Mouse (Mus musculus) c-Kit-positive CD71-positive TER-119-negative erythroid progenitor cells, embryonic 14.5 days (primary cell): ENCODE measurements around the gene Hbs1l.

Source experiments
- DNase-seq: peaks from one replicate; pipeline ENCODE4 v3.0.0-alpha.2; 2013; ENCODE audit warnings: low read depth

Hbs1l gene

GRCm38 (mm10) chr10:21295759-21296621, at the start of gene Hbs1l:
Gene Hbs1l (plus strand): TSS chr10:21295979.
- peak; percentile 89 for DNase-seq

- no peak for DNase-seq
Measured at GRCm38 (mm10) chr10:21248556-21248955, 47.2 kb upstream of the Hbs1l start.

- no peak for DNase-seq
Measured at GRCm38 (mm10) chr10:21251881-21252534, 43.8 kb upstream of the Hbs1l start.

GRCm38 (mm10) chr10:21252800-21253199, 43.0 kb upstream of the Hbs1l start:
- no peak for DNase-seq

GRCm38 (mm10) chr10:21254266-21255140, 41.3 kb upstream of the Hbs1l start:
- no peak for DNase-seq

GRCm38 (mm10) chr10:21257244-21257643, 38.5 kb upstream of the Hbs1l start:
- no peak for DNase-seq

GRCm38 (mm10) chr10:21259649-21260048, 36.1 kb upstream of the Hbs1l start:
- DNase-seq: no peak

- DNase-seq: peak; percentile 71
Measured at GRCm38 (mm10) chr10:21265188-21265587, 30.6 kb upstream of the Hbs1l start.

GRCm38 (mm10) chr10:21267452-21267851, 28.3 kb upstream of the Hbs1l start:
- DNase-seq: no peak

GRCm38 (mm10) chr10:21268786-21269410, 26.9 kb upstream of the Hbs1l start:
- DNase-seq: peak; percentile 84

GRCm38 (mm10) chr10:21269920-21270319, 25.9 kb upstream of the Hbs1l start:
- no peak for DNase-seq

GRCm38 (mm10) chr10:21270905-21271304, 24.9 kb upstream of the Hbs1l start:
- no peak for DNase-seq

- no peak for DNase-seq
Measured at GRCm38 (mm10) chr10:21271310-21271709, 24.5 kb upstream of the Hbs1l start.

GRCm38 (mm10) chr10:21271785-21272184, 24.0 kb upstream of the Hbs1l start:
- DNase-seq: no peak

GRCm38 (mm10) chr10:21287243-21288127, 8.3 kb upstream of the Hbs1l start:
- no peak for DNase-seq

- DNase-seq: no peak
Measured at GRCm38 (mm10) chr10:21291228-21291627, 4.6 kb upstream of the Hbs1l start.

- DNase-seq: no peak
Measured at GRCm38 (mm10) chr10:21294217-21294616, 1.6 kb upstream of the Hbs1l start.

GRCm38 (mm10) chr10:21295397-21295758, 401 bp upstream of the Hbs1l start:
- DNase-seq: no peak

GRCm38 (mm10) chr10:21298972-21299371, 3.2 kb downstream of the Hbs1l start:
- DNase-seq: no peak

GRCm38 (mm10) chr10:21301822-21302221, 6.0 kb downstream of the Hbs1l start:
- DNase-seq: no peak
